Mouse (Mus musculus) embryo, embryonic 10 days (tissue): ENCODE data around the gene Sepsecs.

Experiments
- DNase-seq: peaks from one replicate; pipeline ENCODE4 v3.0.0-alpha.2; 2015; ENCODE audit warnings: low spot score

The Sepsecs gene

GRCm38 (mm10) chr5:52610306-52610705 lies 59.2 kb downstream of the Sepsecs start:
- no peak for DNase-seq

GRCm38 (mm10) chr5:52609672-52610071 lies 59.8 kb downstream of the Sepsecs start:
- DNase-seq, result no peak

GRCm38 (mm10) chr5:52604582-52605041 lies 64.9 kb downstream of the Sepsecs start:
- DNase-seq, result no peak

DNA sequence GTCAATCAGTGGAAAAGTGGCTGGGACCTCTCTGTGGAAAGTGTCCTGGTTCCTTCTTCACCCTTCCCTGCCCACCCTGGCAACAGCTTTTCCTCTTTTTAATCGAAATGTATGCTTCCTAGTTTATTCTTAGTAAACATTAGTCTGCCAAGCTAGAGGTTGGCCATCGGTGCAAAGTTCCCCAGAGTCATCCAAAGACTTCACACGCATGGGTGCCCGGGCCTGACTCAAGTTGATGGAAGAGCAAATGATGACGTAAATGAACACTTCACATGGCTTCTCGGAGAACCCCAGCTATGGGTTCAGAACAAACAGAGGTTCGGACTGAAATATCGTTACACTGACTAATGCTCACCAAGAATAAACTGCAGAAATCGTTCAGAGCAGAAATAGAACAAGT lies 78.9 kb downstream of the Sepsecs start:
- no peak for DNase-seq
